13 mouse cellular contexts compared by ENCODE assay signal in genomic region chr17:35721676-35722075, GRCm38 (mm10). TPM values are rescaled to one million over a fixed set of nuclear protein-coding genes. Genes with fewer than 3 reads are reported as not detected.
DNase-seq lines count a peak whose midpoint lies in the region; ATAC-seq and TF ChIP-seq lines count a peak whose summit lies in the region.
"Had no signal": no experiment of that assay in that cellular context is flagged by ENCODE, and none has a peak within 500 bp of the region (broad histone marks: within the 10 kb centered on the region; RNA-seq: fewer than 3 reads in every experiment).

No protein-coding gene starts in this region.

- H3K27me3 ChIP-seq in lung, embryonic 14.5 days (ENCODE audit: insufficient read depth, low read length), result no peaks in the 10 kb centered on the region
- H3K27me3 ChIP-seq in lung, postnatal 0 days (replicated peaks; ENCODE audit: insufficient read depth, low read length), result no peaks in the 10 kb centered on the region
- 0 out of 2 replicates have a peak, but pooled peaks cover 6% of the 10 kb centered on the region for H3K27me3 ChIP-seq in kidney, embryonic 15.5 days
- H3K27me3 ChIP-seq: stomach, embryonic 15.5 days had no signal

- intact Hi-C loops in gastrocnemius, adult 2 months (cut with DNase I), result no loop called here

- DNase-seq in gastrocnemius, adult 2 months, result no peak
- DNase-seq in gastrocnemius, adult 8-10 months (ENCODE audit: low spot score in 2 of 2), result no peak
- DNase-seq in lung, embryonic 14.5 days, result no peak
- DNase-seq in lung, postnatal 0 days (ENCODE audit: low spot score), result no peak
- DNase-seq in testis, postnatal 14 days (ENCODE audit: low spot score), result peak; percentile 24
- no peak for DNase-seq in right cerebral cortex, postnatal 4 days
- DNase-seq: cerebellum, postnatal 36 days; right cerebral cortex, postnatal 25 days had no signal

- H3K36me3 ChIP-seq in lung, embryonic 14.5 days (ENCODE audit: insufficient read depth), result no peaks in the 10 kb centered on the region
- H3K36me3 ChIP-seq in lung, postnatal 0 days (ENCODE audit: insufficient read depth, low read length), result no peaks in the 10 kb centered on the region
- no peaks in the 10 kb centered on the region for H3K36me3 ChIP-seq in kidney, embryonic 15.5 days
- H3K36me3 ChIP-seq: stomach, embryonic 15.5 days had no signal

- H3K9ac ChIP-seq in lung, embryonic 14.5 days, result no peak overlapping the region
- no peak overlapping the region for H3K9ac ChIP-seq in lung, postnatal 0 days (replicated peaks; ENCODE audit: low read depth)
- no peak overlapping the region for H3K9ac ChIP-seq in kidney, embryonic 15.5 days
- H3K9ac ChIP-seq: liver, embryonic 14.5 days; stomach, embryonic 15.5 days had no signal

- WGBS in lung, embryonic 14.5 days, result 61% methylated on average over 8 of the region's 8 CpGs
- 59% methylated on average over 8 of the region's 8 CpGs for WGBS in lung, postnatal 0 days
- WGBS in kidney, embryonic 15.5 days, result 31% methylated on average over 8 of the region's 8 CpGs

- peak overlapping the region; percentile 31 for H3K27ac ChIP-seq in gastrocnemius, adult 2 months
- H3K27ac ChIP-seq in lung, embryonic 14.5 days (ENCODE audit: low read depth), result 0 out of 2 replicates have a peak overlapping the region, but pooled peaks have one; percentile 13
- no peak overlapping the region for H3K27ac ChIP-seq in lung, postnatal 0 days (ENCODE audit: low read length)
- peak overlapping the region; percentile 69 for H3K27ac ChIP-seq in kidney, embryonic 15.5 days
- H3K27ac ChIP-seq: liver, embryonic 14.5 days; macrophage had no signal

- no peak overlapping the region for H3K4me2 ChIP-seq in lung, embryonic 14.5 days
- no peak overlapping the region for H3K4me2 ChIP-seq in lung, postnatal 0 days (replicated peaks; ENCODE audit: low read depth, low read length)
- no peak overlapping the region for H3K4me2 ChIP-seq in kidney, embryonic 15.5 days
- H3K4me2 ChIP-seq: stomach, embryonic 15.5 days had no signal

- no peaks in the 10 kb centered on the region for H3K9me3 ChIP-seq in lung, embryonic 14.5 days (ENCODE audit: low read depth, low read length)
- no peaks in the 10 kb centered on the region for H3K9me3 ChIP-seq in lung, postnatal 0 days (ENCODE audit: low read length)
- H3K9me3 ChIP-seq in kidney, embryonic 15.5 days (replicated peaks), result no peaks in the 10 kb centered on the region
- H3K9me3 ChIP-seq: stomach, embryonic 15.5 days had no signal

- TF ChIP-seq CTCF in gastrocnemius, adult 2 months (IDR thresholded peaks at IDR 0.05), result no peak
- no peak for TF ChIP-seq CTCF in lung, embryonic 14.5 days (IDR thresholded peaks at IDR 0.05; ENCODE audit: low read depth)
- TF ChIP-seq CTCF in lung, postnatal 0 days (IDR thresholded peaks at IDR 0.05), result no peak

- TF ChIP-seq EP300 in lung, postnatal 0 days (IDR thresholded peaks at IDR 0.05), result no peak

- H3K4me1 ChIP-seq in lung, embryonic 14.5 days (ENCODE audit: insufficient read depth), result peaks cover 20% of the 10 kb centered on the region; the same call in 1 of the 2 replicates
- no peaks in the 10 kb centered on the region; the same call in 1 of the 2 replicates for H3K4me1 ChIP-seq in lung, postnatal 0 days (ENCODE audit: insufficient read depth, low read depth, low read length)
- H3K4me1 ChIP-seq in kidney, embryonic 15.5 days, result peaks cover 40% of the 10 kb centered on the region

- no peak for ATAC-seq in lung, embryonic 14.5 days (ENCODE audit: insufficient read depth)
- no peak for ATAC-seq in lung, postnatal 0 days
- peak; percentile 17; the same call in 1 of the 2 replicates for ATAC-seq in kidney, embryonic 15.5 days (replicated peaks; ENCODE audit: low FRiP score)
- ATAC-seq in activated CD4-positive, CD25-positive, alpha-beta regulatory T cell, adult 4 months, result no peak

- no peak overlapping the region for H3K4me3 ChIP-seq in gastrocnemius, adult 2 months
- no peak overlapping the region for H3K4me3 ChIP-seq in lung, embryonic 14.5 days (ENCODE audit: low read depth, low read length)
- no peak overlapping the region for H3K4me3 ChIP-seq in lung, postnatal 0 days (ENCODE audit: low read depth, low read length)
- H3K4me3 ChIP-seq in kidney, embryonic 15.5 days (replicated peaks), result no peak overlapping the region
- H3K4me3 ChIP-seq: stomach, embryonic 15.5 days had no signal

RNA-seq across cellular contexts. Expression of gene Ddr1, which starts 17.3 kb away (rescaled TPM):
- total RNA-seq in gastrocnemius, adult 2 months (2021), result 10 to 100 TPM; 13.4 to 15.9 TPM
- total RNA-seq in gastrocnemius, adult 8-10 months (2022), result 10 to 100 TPM; 13.7 to 20.0 (median 15.9) TPM
- 32.9 and 38.2 TPM in 2 replicates for polyA plus RNA-seq in lung, embryonic 14.5 days (2014; fragmentation: Nextera tagmentation; extraction: Ambion mirVana)
- 64.2 and 79.3 TPM in 2 replicates for polyA plus RNA-seq in lung, postnatal 0 days (2015; fragmentation: Nextera tagmentation; extraction: Ambion mirVana)
- polyA plus RNA-seq in kidney, embryonic 15.5 days (2015; fragmentation: Nextera tagmentation; extraction: Ambion mirVana), result 83.0 and 86.1 TPM in 2 replicates
- polyA plus RNA-seq in activated CD4-positive, CD25-positive, alpha-beta regulatory T cell, adult 4 months (2017; shearing (Covaris generic)), result under 1 TPM; 0.66 to 0.71 TPM

RNA-seq across cellular contexts. Expression of gene Gtf2h4, which starts 48.1 kb away (rescaled TPM):
- 10 to 100 TPM; 18.1 to 24.2 TPM for total RNA-seq in gastrocnemius, adult 2 months (2021)
- 10 to 100 TPM; 16.0 to 21.6 (median 17.9) TPM for total RNA-seq in gastrocnemius, adult 8-10 months (2022)
- polyA plus RNA-seq in lung, embryonic 14.5 days (2014; fragmentation: Nextera tagmentation; extraction: Ambion mirVana), result 47.4 and 49.3 TPM in 2 replicates
- polyA plus RNA-seq in lung, postnatal 0 days (2015; fragmentation: Nextera tagmentation; extraction: Ambion mirVana), result 19.2 and 21.4 TPM in 2 replicates
- 48.5 and 49.9 TPM in 2 replicates for polyA plus RNA-seq in kidney, embryonic 15.5 days (2015; fragmentation: Nextera tagmentation; extraction: Ambion mirVana)
- 10 to 100 TPM; 11.5 to 30.4 TPM for polyA plus RNA-seq in activated CD4-positive, CD25-positive, alpha-beta regulatory T cell, adult 4 months (2017; shearing (Covaris generic))

RNA-seq across cellular contexts. Expression of gene Vars2, which starts 54.3 kb away (rescaled TPM):
- total RNA-seq in gastrocnemius, adult 2 months (2021), result 10 to 100 TPM; 12.8 to 16.8 TPM
- total RNA-seq in gastrocnemius, adult 8-10 months (2022), result 10 to 100 TPM in 2 of 4 experiments, 1 to 10 TPM in 2; 9.0 to 15.4 (median 10.3) TPM
- 22.4 and 24.1 TPM in 2 replicates for polyA plus RNA-seq in lung, embryonic 14.5 days (2014; fragmentation: Nextera tagmentation; extraction: Ambion mirVana)
- 11.4 and 15.2 TPM in 2 replicates for polyA plus RNA-seq in lung, postnatal 0 days (2015; fragmentation: Nextera tagmentation; extraction: Ambion mirVana)
- 15.9 and 18.8 TPM in 2 replicates for polyA plus RNA-seq in kidney, embryonic 15.5 days (2015; fragmentation: Nextera tagmentation; extraction: Ambion mirVana)
- 10 to 100 TPM in 1 of 2 experiments, 1 to 10 TPM in 1; 9.3 to 11.8 TPM for polyA plus RNA-seq in activated CD4-positive, CD25-positive, alpha-beta regulatory T cell, adult 4 months (2017; shearing (Covaris generic))

Comparison
In these comparisons a context has a peak if more than half of its experiments do, and no peak if none do; other contexts are left out.
1. RNA of gene Ddr1, which starts 17.3 kb away (polyA plus RNA-seq): 83.0 to 86.1 TPM in kidney, embryonic 15.5 days, 64.2 to 79.3 TPM in lung, postnatal 0 days and 32.9 to 38.2 TPM in lung, embryonic 14.5 days; 0.66 to 0.71 TPM in activated CD4-positive, CD25-positive, alpha-beta regulatory T cell, adult 4 months; every median in the first group is over 10 times any median in the second.